Mouse (Mus musculus) liver, postnatal 0 days (tissue): ENCODE measurements around the gene Smyd1.

ENCODE experiments used
- CTCF ChIP-seq: sonication (generic); IDR thresholded peaks from 2 replicates; pipeline ENCODE4 v1.5.1; 2016; ENCODE audit warnings: antibody characterized with exemption, low read depth
- EP300 ChIP-seq: IDR thresholded peaks from 2 replicates; pipeline ENCODE4 v1.6.1; 2016; ENCODE audit warnings: antibody characterized with exemption, low read depth, mild to moderate bottlenecking

- TF ChIP-seq EP300 (no peak), CTCF (no peak)
These were observed 10.4 kb upstream of the Smyd1 start for GRCm38 (mm10) chr6:71332236-71332965.
